Mouse (Mus musculus) lung, postnatal 0 days (tissue): ENCODE results near the gene Erlec1.

Experiments used
- CTCF ChIP-seq: IDR thresholded peaks from 2 replicates; pipeline ENCODE4 v1.5.1; 2016; ENCODE audit warnings: antibody characterized with exemption, mild to moderate bottlenecking
- EP300 ChIP-seq: IDR thresholded peaks from 2 replicates; pipeline ENCODE4 v1.6.1; 2016; ENCODE audit warnings: antibody characterized with exemption, mild to moderate bottlenecking, control low read depth

DNA sequence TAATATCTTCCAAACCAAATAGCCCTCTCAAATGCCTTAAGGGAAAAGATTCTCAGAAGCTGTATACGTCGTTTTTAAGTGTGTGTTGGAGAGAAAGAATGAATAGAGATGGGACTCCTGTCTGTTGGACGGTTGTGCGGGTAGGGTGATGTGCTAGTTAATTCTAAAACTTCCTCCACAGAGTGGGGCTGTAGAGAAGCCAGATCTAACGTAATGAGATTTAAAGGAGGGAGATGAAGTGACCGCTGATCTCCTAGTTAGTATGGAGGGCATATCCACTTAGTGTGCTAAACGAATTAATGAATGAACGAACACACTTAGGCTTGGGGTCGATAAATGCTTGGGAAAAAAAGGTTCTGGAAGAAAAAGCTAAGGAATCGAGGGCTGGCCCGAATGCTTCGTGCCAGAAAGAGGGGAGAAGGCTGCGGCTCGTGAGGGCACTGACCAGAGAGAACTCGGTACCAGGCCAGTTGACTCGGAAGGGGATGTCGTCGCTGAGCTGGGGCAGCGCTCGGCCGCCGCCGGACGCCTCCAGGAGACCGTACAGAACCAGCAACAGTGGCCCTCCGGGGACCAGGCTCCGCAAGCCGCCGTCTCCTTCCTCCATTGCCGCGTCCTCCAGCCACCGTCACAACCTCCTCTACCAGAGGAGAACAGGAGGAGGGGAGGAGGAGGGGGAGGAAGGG lies 523 bp downstream of the Erlec1 start:
- TF ChIP-seq CTCF (no peak), EP300 (no peak)
